Mouse (Mus musculus): ENCODE results near the gene Vcp. TPM values are rescaled to one million over a fixed set of nuclear protein-coding genes. Genes with fewer than 3 reads are reported as not detected.
A peak's percentile ranks its signal among the peaks of the same experiment; 100 is the strongest.

Vcp gene
- polyA plus RNA-seq, 1 experiment from 2014 or later = 571 TPM

DNA sequence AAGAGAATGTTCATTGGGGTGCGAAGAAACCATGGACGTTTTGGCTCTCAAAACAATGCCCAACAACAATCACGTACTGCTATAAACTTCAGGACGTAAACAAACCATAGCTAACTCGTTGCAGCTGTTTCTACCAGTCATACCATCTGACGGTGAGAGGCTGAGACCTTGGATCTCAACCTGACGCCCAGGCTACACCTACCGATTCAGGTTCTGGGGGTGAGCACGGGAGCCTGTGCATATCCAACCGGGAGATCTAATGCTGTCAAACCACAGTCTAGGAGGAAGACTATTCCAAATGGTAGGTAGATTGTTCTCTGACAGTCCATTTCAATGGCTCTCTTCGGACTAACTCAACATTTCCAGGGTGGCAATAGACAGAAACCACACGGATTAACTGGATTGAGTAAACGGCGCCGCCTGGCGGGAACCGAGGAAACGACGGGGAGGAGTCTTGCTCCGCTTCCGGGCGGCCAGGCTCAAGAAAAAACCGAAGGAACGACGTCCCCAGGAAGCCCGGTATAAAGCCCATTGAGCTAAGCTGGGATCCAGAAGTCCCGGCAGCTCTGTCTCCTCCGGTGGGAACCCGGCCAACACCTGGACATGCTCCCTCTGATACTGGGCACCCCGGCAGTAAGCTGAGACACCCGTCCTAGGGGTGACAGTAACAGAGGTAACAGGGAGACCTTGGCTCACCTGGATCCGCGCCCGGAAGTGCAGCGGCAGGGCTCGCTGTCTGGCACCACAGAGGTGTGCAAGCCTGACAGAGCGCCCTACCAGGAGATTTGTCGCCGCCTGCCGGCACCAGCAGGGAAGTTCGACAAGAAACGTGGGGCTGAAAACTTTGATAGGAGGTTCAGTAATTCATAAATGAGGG is 25.0 kb upstream of the Vcp start, which contains the start of gene Pigo:
TSS of gene Pigo (minus strand) at position 736 of the 877 bp plus-strand sequence.
- Histone ChIP-seq H3K9ac (peak within 1 kb of the TSS; percentile 65), H3K36me3 (peaks cover 68% of the 10 kb centered on the region), H3K27ac (peak within 1 kb of the TSS; percentile 94), H3K9me3 (replicated peaks) (no peaks in the 10 kb centered on the region), H3K27me3 (no peaks in the 10 kb centered on the region), H3K4me2 (peak within 1 kb of the TSS; percentile 86), H3K4me1 (peaks cover 25% of the 10 kb centered on the region), H3K4me3 (replicated peaks) (peak within 1 kb of the TSS; percentile 53)
- peak; percentile 93 for ATAC-seq (replicated peaks; ENCODE audit: low FRiP score)
- 6% methylated on average over 42 of the region's 42 CpGs for WGBS

DNA sequence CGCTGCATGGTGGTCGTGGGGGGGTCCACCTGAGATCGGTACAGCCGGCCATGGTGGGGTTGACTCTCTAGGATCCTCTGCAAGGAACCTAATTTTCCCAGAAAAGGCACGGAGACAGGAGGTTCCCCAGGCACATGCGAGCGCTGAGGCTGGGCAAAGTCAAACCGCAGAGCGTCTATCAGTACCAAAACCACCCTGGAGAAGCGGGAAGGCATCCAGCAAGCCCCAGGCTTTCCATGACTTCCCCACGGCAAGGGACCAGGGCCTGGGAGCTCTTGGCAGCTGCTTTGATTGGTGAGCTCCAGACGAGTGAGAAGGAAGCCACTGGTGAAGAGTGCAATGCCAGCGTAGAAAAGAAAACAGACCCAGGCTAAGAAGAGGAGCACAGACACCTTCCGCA is 24.4 kb upstream of the Vcp start:
- WGBS = 77% methylated on average over 14 of the region's 14 CpGs
- Histone ChIP-seq H3K9ac (peak overlapping the region; percentile 65), H3K9me3 (replicated peaks) (no peaks in the 10 kb centered on the region), H3K4me1 (peaks cover 18% of the 10 kb centered on the region), H3K27ac (peak overlapping the region; percentile 94; the same call in 1 of the 2 replicates), H3K4me3 (replicated peaks) (peak overlapping the region; percentile 53), H3K27me3 (no peaks in the 10 kb centered on the region), H3K36me3 (peaks cover 72% of the 10 kb centered on the region), H3K4me2 (peak overlapping the region; percentile 86)
- ATAC-seq (replicated peaks; ENCODE audit: low FRiP score) = no peak

DNA sequence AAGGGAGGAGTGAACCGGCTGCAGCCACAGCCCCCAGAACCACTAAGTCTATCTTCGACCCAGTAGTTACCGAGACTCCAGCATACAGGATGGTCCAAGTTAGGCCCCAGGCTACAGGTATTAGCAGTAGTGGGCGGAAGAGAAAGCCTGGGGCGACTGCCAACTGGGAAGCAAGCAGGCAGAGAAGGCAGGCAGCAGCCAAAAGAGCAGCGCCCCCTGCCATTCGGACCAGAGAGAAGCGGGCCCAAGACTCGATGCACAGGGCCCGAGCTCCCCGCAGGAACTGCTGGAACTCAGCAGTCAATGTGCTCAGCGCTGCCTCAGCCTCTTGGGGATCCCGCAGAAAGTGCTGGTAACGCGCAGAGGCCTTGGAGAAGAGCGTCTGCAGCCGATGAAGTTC is 21.0 kb upstream of the Vcp start:
- no peak for ATAC-seq (replicated peaks; ENCODE audit: low FRiP score)
- Histone ChIP-seq H3K36me3 (peaks cover 72% of the 10 kb centered on the region), H3K4me2 (no peak overlapping the region), H3K4me3 (replicated peaks) (no peak overlapping the region), H3K9me3 (replicated peaks) (no peaks in the 10 kb centered on the region), H3K4me1 (peaks cover 14% of the 10 kb centered on the region), H3K27ac (no peak overlapping the region), H3K9ac (no peak overlapping the region), H3K27me3 (no peaks in the 10 kb centered on the region)
- WGBS = 79% methylated on average over 17 of the region's 17 CpGs

DNA sequence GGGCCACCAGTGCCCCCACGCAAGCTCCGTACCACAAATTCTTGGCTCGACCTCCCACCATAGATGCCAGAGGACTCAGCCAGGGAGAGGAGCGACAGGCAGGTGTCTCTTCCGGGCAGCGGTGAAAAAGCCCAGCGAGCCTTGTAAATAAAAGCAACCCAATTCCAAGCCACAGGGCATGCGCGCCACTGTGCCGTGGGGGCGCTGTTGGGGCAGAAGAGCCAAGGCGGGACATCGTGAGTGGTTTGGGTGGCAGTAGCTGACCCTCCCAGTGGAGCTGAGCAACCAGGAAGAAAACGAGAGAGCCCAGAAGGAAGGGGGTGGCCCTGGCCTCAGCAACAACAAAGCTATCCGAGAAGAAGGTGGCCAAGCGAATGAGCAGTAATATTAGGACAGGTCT is 20.6 kb upstream of the Vcp start:
- no peak for ATAC-seq (replicated peaks; ENCODE audit: low FRiP score)
- no peaks in the 10 kb centered on the region for H3K9me3 ChIP-seq (replicated peaks)
- no peaks in the 10 kb centered on the region for H3K27me3 ChIP-seq
- H3K27ac ChIP-seq = no peak overlapping the region
- no peak overlapping the region for H3K4me3 ChIP-seq (replicated peaks)
- H3K9ac ChIP-seq = no peak overlapping the region
- 86% methylated on average over 16 of the region's 16 CpGs for WGBS
- no peak overlapping the region for H3K4me2 ChIP-seq
- H3K4me1 ChIP-seq = peaks cover 14% of the 10 kb centered on the region
- H3K36me3 ChIP-seq = peaks cover 72% of the 10 kb centered on the region

- H3K36me3 ChIP-seq = peaks cover 72% of the 10 kb centered on the region
- no peak overlapping the region for H3K4me2 ChIP-seq
- no peak overlapping the region for H3K27ac ChIP-seq
- H3K4me1 ChIP-seq = peaks cover 10% of the 10 kb centered on the region
- 93% methylated on average over 23 of the region's 23 CpGs for WGBS
- no peaks in the 10 kb centered on the region for H3K9me3 ChIP-seq (replicated peaks)
- no peak overlapping the region for H3K9ac ChIP-seq
- no peak overlapping the region for H3K4me3 ChIP-seq (replicated peaks)
- ATAC-seq (replicated peaks; ENCODE audit: low FRiP score) = no peak
- no peaks in the 10 kb centered on the region for H3K27me3 ChIP-seq
These were observed 19.5 kb upstream of the Vcp start for GRCm38 (mm10) chr4:43019641-43020465.

- Histone ChIP-seq H3K9ac (no peak overlapping the region), H3K27me3 (no peaks in the 10 kb centered on the region), H3K36me3 (peaks cover 72% of the 10 kb centered on the region), H3K27ac (no peak overlapping the region), H3K9me3 (replicated peaks) (no peaks in the 10 kb centered on the region), H3K4me1 (peaks cover 3% of the 10 kb centered on the region; the same call in 1 of the 2 replicates), H3K4me3 (replicated peaks) (no peak overlapping the region), H3K4me2 (no peak overlapping the region)
- ATAC-seq (replicated peaks; ENCODE audit: low FRiP score) = no peak
- 91% methylated on average over 10 of the region's 10 CpGs for WGBS
These were observed 18.9 kb upstream of the Vcp start for GRCm38 (mm10) chr4:43019176-43019575.

GRCm38 (mm10) chr4:43018156-43018555 is 17.8 kb upstream of the Vcp start:
- Histone ChIP-seq H3K4me2 (no peak overlapping the region), H3K9ac (no peak overlapping the region), H3K4me1 (no peaks in the 10 kb centered on the region), H3K9me3 (replicated peaks) (no peaks in the 10 kb centered on the region), H3K27me3 (no peaks in the 10 kb centered on the region), H3K4me3 (replicated peaks) (no peak overlapping the region), H3K27ac (no peak overlapping the region), H3K36me3 (peaks cover 67% of the 10 kb centered on the region)
- WGBS = 93% methylated on average over 4 of the region's 4 CpGs
- ATAC-seq (replicated peaks; ENCODE audit: low FRiP score) = no peak

GRCm38 (mm10) chr4:43012091-43012490 is 11.8 kb upstream of the Vcp start:
- Histone ChIP-seq H3K27me3 (no peaks in the 10 kb centered on the region), H3K4me2 (no peak overlapping the region), H3K27ac (no peak overlapping the region), H3K4me1 (peaks cover 15% of the 10 kb centered on the region), H3K9ac (no peak overlapping the region), H3K9me3 (replicated peaks) (no peaks in the 10 kb centered on the region), H3K36me3 (peaks cover 7% of the 10 kb centered on the region), H3K4me3 (replicated peaks) (no peak overlapping the region)
- ATAC-seq (replicated peaks; ENCODE audit: low FRiP score) = no peak
- WGBS = 93% methylated on average over 1 of the region's 1 CpGs

DNA sequence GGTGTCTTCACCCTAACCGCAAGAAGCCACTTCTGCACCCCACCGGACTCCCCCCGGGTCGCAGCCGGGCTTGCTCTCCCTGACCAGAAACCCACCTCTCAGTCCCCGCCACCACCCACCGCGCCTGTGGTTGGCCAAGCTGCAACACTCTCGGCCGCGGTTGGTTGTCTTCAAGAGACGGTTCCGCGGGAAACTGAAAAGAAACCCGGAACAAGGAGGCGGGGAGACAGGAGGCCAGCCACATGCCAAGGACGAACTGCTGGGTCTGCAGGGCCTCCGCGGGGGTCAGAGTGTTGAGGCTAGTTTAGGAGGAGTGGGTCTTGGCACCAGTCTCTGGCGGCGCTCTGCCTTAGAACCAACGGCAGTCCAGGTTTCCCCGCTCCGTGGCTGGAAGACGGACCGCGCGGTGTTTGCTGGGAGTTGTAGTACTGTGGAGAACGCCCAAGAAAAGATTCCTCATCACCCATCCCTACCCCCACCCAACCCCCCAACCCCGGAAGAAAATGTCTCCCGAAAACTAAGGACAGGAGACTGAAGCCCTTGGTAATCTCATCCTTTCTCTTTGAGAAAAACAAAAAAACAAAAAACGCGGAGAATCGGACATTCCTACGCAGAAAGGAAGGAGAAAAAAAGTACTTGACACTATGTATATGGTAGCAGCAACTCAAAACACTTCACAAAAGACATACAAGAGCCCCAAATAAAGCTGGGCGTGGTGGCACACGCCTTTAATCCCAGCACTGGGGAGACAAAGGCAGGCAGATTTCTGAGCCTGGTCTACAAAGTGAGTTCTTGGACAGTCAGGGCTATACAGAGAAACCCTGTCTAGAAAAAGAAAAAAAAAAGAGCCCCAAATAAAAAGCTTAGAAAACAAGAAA is 10.1 kb upstream of the Vcp start, which contains the start of gene Fancg:
TSS of gene Fancg (minus strand) at position 346 of the 878 bp plus-strand sequence.
- Histone ChIP-seq H3K4me2 (peak within 1 kb of the TSS; percentile 74), H3K9ac (peak within 1 kb of the TSS; percentile 61), H3K36me3 (peaks cover 10% of the 10 kb centered on the region; the same call in 1 of the 2 replicates), H3K27me3 (no peaks in the 10 kb centered on the region), H3K4me3 (replicated peaks) (peak within 1 kb of the TSS; percentile 93), H3K27ac (peak within 1 kb of the TSS; percentile 82), H3K4me1 (peaks cover 15% of the 10 kb centered on the region), H3K9me3 (replicated peaks) (no peaks in the 10 kb centered on the region)
- peak; percentile 91 for ATAC-seq (replicated peaks; ENCODE audit: low FRiP score)
- 2% methylated on average over 37 of the region's 37 CpGs for WGBS

DNA sequence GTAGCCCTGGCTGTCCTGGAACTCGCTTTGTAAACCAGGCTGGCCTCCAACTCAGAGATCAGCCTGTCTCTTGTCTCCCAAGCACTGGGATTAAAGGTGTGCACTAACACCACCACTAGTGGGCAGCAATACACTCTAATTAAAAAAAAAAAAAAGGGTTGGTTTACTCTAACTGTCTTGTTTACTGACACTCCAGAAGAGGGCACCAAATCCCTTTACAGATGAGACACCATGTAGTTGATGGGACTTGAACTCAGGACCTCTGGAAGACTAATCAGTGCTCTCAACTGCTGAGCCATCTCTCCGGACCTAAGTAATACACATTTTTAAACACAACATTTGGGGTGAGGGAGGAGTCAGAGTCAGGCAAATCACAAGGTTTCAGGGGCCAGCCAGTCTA is 5.5 kb upstream of the Vcp start:
- Histone ChIP-seq H3K4me2 (no peak overlapping the region), H3K36me3 (peaks cover 18% of the 10 kb centered on the region; the same call in 1 of the 2 replicates), H3K4me1 (peaks cover 15% of the 10 kb centered on the region), H3K9ac (no peak overlapping the region), H3K27me3 (no peaks in the 10 kb centered on the region), H3K4me3 (replicated peaks) (no peak overlapping the region), H3K27ac (no peak overlapping the region), H3K9me3 (replicated peaks) (no peaks in the 10 kb centered on the region)
- ATAC-seq (replicated peaks; ENCODE audit: low FRiP score) = no peak
- WGBS = 66% methylated on average over 2 of the region's 2 CpGs

DNA sequence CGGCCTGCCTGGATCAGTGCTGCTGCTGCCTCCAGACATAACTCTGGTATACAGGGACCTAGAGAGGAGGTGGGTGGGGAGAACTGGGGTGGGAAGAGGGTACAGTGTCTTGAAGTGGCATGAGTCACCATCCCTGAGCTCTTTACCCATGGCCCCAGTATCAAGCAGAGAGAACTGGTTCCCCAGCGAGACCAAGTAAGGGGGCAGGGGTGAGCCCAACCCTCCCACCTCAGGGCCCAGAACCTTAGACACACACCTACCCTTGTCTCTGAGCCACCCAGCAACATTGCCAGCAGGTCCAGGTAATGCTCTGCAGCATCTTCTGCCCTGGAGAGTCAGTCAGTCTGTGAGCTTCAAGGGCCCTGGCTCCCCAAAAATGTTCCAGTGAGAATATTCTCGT is 4.6 kb upstream of the Vcp start:
- Histone ChIP-seq H3K27me3 (no peaks in the 10 kb centered on the region), H3K9ac (no peak overlapping the region), H3K4me3 (replicated peaks) (no peak overlapping the region), H3K27ac (no peak overlapping the region), H3K36me3 (peaks cover 18% of the 10 kb centered on the region; the same call in 1 of the 2 replicates), H3K9me3 (replicated peaks) (no peaks in the 10 kb centered on the region), H3K4me1 (peaks cover 13% of the 10 kb centered on the region), H3K4me2 (no peak overlapping the region)
- 88% methylated on average over 3 of the region's 3 CpGs for WGBS
- no peak for ATAC-seq (replicated peaks; ENCODE audit: low FRiP score)

Data from kidney, embryonic 15.5 days (tissue).